Mouse (Mus musculus) ovary, postnatal 14 days (tissue): ENCODE results near the gene Ext2.

ENCODE experiments used
- DNase-seq: peaks from one replicate; pipeline ENCODE4 v3.0.0; 2022; ENCODE audit warnings: low spot score

The Ext2 gene

GRCm38 (mm10) chr2:93737146-93737545 is 85.2 kb downstream of the Ext2 start:
- no peak for DNase-seq

GRCm38 (mm10) chr2:93732658-93733057 is 89.7 kb downstream of the Ext2 start:
- no peak for DNase-seq

DNA sequence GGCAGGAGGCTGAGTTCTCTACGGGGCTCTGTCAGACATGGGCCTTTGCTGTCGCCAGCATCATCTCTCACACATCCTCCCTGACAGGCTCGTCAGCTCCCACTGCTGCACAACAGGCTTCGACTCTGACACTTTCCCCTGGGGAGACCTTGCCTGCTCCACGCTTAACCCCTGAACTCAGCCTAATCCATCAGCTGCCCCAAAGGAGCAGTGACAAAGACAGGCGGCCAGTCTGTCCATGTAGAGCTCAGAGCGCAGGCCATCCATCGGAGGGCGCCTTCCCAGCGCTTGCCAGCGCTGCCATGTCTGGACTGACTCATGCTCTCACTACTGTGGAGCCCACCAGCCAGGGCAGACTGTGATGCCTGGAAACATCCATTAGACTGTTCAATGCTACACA is 92.8 kb downstream of the Ext2 start:
- no peak for DNase-seq

DNA sequence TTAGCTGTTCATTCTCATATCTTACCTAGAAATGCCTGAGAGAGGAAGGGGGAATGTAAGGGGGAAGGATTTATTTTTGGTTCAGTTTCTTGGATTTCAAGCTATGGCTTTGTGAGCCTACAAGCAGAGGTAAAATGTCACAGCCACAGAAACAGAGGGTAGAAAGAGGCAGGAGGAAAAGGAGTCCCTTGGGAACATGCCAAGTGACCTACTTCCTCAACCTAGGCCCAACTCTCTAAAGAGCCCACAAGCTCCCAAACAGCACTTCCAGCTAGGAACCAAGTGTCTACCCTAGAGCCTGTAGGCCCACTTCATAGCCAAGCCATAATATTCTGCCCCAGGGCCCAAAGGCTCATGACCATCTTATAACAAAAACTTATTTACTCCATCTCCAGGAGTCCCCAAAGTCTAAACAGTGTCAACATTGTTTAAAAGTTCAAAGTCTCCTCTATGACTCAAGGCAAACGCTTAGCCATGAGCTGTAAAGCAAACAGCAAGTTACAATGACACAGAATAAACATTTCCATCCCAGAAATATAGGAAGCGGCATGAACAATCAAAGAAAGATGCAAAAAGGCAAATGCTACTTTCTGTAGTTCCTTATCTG is 99.1 kb downstream of the Ext2 start:
- no peak for DNase-seq

DNA sequence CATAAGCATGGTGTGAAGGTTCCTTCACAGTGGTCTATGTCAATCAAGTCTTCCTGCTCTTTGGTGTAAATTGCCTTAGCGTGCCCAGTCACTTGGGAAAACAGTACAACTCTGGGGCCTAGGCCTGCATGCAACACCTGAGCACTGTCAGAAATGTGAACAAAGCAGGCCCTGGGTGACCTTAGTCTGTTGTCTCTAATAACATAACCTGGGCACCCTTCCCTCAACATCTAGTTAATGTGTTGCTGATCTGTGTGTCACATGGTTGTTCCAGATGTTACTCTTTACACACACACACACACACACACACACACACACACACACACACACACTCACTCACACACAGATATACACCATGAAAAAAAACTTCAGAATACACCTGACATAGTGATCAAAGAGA is 101.4 kb downstream of the Ext2 start:
- DNase-seq, result no peak

DNA sequence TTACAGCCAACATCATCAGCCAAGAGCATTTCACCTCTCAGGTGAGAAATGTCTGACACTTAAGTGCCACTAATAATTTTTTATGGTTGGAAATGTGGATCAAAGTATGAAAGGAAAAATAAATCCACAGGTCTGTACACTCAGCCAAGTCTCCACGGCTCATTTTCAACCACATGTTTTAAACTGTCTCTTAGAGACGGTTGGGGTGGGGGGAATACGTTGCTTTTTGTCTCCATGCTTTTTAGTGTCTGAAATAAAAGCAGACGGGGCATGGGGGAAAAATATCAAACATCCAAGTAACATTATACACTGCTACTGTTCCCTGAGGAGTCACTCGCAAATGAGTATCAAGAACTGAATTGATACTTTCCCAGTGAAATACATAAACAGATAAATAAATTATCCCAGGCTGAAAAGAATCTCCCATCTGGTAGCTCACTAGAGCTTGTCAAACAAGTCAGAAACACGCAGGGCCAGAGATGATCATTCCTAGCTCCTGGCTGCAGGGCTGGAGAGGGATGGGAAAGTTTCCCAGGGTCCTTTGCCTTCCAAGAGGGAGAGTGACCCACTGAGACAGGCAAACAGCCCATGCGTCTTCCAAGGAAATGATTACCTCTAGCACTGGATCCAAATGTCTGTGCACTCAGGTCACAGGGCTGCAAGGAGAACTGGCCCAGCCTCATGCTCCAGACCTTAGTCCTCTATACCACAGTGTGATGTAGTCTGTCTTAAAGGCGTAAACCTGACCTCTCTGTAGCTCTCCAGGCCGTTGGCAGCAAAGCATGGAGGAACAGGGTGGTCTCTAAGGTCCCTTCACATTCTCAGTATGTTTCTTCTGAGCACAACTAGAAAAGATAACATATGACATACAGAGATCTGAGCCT is 102.3 kb downstream of the Ext2 start:
- DNase-seq, result no peak

GRCm38 (mm10) chr2:93713267-93713666 is 109.1 kb downstream of the Ext2 start:
- DNase-seq, result no peak

DNA sequence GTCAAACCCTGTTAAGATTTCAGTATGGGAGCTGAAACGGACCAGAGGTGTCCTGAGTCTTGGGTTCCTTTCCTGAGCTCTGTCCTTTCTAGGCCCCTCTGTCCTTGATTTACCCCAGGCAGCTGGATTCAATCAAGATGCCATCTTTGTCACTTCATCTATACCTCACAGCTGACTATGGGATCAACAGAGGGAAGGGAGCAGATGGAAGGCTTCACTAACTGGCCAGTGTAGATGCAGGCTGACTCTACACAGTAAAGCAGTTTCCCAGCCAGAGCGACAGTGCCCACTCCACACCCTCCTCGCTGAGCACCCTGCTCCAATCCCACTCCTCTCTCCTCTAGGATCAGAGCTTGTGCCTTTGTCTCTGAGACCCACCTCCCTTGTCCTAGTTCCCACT is 110.9 kb downstream of the Ext2 start:
- DNase-seq, result no peak

GRCm38 (mm10) chr2:93709696-93710095 is 112.7 kb downstream of the Ext2 start:
- DNase-seq, result no peak

GRCm38 (mm10) chr2:93709241-93709640 is 113.1 kb downstream of the Ext2 start:
- DNase-seq, result no peak

- no peak for DNase-seq
These were observed 115.5 kb downstream of the Ext2 start for GRCm38 (mm10) chr2:93706825-93707224.

GRCm38 (mm10) chr2:93706407-93706806 is 116.0 kb downstream of the Ext2 start:
- no peak for DNase-seq

DNA sequence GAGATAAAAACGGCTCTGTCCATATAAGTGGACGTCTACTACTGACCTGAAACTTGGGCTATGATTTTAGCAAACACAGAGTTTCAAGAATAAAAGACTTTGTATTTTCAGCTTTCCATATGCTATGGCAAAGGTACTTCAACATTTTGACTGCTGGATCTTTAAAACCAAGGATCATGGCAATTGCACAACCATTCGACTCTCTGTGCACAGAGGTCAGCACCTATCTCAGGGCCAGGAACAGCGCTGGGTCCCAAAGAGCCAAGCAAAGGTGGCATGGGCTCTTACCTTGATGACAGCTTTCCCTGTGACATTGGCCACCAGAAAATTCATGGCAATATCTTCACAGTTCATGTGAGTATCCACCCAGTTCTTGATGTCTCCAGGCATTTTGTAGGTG is 118.2 kb downstream of the Ext2 start:
- no peak for DNase-seq

DNA sequence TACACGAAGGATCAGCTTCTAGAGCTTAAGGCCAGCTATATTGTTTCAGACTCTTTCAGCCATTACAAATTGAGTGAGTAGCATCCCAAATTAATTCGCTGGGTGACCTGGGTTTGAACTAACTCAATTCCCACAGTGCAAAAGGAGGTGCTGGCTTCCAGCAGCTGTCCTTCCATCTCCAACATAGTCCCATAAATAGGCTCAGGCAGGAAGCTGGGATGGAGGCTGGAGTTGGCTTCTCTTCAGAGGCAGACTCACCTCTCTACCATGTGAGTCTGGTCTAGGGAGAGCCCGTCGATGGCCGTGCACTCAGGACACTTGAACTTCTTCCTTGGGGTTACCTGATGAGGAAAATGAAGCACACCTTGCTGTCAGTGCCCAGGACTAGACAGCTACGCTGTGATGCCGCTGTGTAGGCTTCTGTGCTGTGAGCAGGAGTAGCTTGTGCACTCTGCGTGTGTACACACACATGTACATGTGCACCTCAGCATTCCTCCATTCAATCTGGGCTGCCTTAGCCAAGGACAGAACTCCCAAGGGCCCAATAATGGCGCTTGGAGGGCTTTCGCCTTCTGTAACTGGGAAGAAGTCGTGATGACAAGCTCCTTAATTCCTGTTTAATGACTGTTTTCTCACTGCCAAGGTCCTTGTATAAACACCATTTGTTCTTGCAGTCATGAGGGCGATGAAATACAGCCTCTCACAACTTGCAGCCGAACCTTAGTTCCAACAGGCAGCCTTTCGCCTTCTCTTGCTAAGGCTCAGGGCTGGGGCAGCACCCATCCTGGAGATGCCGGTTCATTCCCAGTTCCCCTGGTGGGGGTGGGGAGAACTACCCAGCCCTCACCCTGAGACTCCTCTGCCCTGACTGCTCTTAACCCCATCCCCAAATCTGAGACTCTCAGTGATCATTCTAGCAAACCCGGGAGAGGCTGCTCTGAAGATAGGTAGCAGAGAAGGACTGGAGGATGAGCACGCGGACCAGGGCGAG is 119.1 kb downstream of the Ext2 start:
- DNase-seq, result no peak

DNA sequence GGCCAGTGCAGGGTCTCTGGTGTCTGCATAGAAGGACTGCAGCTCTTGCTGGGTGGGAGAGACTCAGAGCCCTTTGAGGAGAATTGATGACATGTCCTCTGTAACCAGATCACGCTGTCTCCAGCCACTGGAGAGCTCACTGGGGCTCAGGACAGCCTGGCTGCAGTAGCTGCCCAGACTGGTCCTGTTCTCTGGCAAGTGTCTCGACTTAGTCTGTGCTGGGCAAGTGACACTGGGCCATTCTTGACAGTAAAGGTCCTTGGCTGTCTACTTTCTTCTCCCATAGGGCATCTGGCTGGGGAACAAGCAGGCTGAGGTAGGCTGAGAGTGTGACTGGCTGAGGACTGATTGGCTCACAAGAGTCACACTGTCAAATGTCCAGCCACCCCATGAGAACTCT is 123.0 kb downstream of the Ext2 start:
- no peak for DNase-seq

- no peak for DNase-seq
These were observed 126.2 kb downstream of the Ext2 start for GRCm38 (mm10) chr2:93696181-93696641.

GRCm38 (mm10) chr2:93693101-93693500 is 129.3 kb downstream of the Ext2 start:
- DNase-seq, result no peak

DNA sequence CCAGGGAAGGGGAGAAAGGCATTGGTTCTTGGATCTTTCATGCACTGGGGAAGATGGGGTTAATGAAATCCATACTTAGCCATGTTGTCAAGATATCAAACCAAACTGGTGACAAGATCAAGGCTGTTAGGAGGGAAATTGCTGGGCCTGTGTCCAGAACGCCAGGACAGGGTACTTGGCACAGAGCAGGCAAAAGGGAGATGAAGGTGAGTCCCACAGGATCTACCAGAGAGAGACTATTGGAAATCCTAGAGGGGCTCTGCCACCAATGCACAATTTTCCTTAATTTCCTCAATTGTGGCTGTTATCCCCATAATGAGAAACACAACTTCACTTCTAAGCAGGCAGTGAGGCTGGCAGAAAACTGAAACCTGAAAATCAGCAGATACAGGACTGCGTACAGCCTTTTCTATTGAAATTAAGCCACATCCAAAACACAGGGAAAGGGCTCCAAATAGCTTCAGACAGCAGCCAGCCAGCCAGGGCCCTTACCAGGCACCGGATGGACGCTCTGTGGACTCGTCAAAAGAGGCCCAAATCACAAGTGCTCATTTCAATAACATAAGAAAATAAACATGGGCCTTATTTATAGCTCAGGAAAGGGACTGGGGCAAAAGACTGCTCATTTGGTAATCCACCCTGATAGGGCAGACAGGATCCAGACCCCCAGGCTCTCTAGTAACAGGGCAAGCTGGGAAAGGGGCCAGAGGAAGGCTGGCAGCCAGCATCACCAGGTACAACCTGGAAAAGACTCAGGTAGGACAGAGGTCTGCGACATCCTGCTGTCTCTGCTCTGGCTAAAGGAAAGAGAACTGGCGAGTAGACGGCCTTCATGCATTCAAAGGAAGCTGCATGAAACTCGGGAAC is 132.1 kb downstream of the Ext2 start:
- no peak for DNase-seq

- no peak for DNase-seq
These were observed 138.7 kb downstream of the Ext2 start for GRCm38 (mm10) chr2:93683674-93684073.

GRCm38 (mm10) chr2:93682601-93683202 is 139.7 kb downstream of the Ext2 start:
- DNase-seq, result no peak

GRCm38 (mm10) chr2:93681321-93681720 is 141.0 kb downstream of the Ext2 start:
- no peak for DNase-seq
